Mouse (Mus musculus) kidney, adult 8-10 months (tissue): ENCODE results near the gene Syt2.
A peak's percentile ranks its signal among the peaks of the same experiment; 100 is the strongest.

Experiments
- DNase-seq, 2 experiments: peaks; one replicate each; pipeline ENCODE4 v3.0.0; 2022

Gene Syt2

GRCm38 (mm10) chr1:134646261-134646962 is at the start of gene Syt2:
Gene Syt2, plus strand, starts transcription at chr1:134646677.
- DNase-seq, result peak in 1 of 2 experiments; percentile 11

DNA sequence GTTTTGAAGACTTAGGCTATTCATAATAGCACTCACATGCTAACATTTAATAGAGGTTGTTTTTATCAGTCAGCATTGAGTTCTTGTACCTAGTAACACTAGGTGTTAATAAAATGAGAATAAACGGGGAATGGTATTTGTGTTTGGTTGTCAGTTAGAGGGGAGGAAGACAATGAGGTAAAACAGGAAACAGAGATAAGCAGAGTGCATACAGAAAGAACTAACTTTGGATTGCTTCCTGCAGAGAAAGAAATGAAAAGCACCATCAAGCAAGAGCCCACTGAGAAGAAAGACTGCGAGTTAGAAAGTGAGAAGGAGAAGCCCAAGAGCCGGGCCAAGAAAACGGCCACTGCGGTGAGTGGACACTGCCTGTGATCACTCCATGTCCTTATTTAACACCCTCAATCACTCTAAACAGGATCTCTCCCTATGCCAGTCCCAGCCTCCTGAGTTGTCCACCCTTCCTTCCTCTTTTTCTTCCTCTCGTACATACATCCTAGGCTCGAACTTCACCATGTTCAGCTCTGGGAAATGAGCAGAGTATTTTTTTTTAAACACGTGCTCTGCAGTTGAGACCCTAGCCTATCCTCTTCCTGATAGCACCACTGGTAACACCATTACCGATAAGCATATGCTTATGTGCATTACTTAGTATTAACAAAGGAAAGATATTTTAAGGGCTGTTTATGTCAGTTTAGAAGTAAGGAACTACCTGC is 49.0 kb upstream of the Syt2 start:
- no peak for DNase-seq

GRCm38 (mm10) chr1:134604086-134604485 is 42.4 kb upstream of the Syt2 start:
- no peak for DNase-seq

- DNase-seq, result no peak
Measured at GRCm38 (mm10) chr1:134605670-134606069, 40.8 kb upstream of the Syt2 start.

GRCm38 (mm10) chr1:134606381-134606780 is 40.1 kb upstream of the Syt2 start:
- DNase-seq, result no peak

DNA sequence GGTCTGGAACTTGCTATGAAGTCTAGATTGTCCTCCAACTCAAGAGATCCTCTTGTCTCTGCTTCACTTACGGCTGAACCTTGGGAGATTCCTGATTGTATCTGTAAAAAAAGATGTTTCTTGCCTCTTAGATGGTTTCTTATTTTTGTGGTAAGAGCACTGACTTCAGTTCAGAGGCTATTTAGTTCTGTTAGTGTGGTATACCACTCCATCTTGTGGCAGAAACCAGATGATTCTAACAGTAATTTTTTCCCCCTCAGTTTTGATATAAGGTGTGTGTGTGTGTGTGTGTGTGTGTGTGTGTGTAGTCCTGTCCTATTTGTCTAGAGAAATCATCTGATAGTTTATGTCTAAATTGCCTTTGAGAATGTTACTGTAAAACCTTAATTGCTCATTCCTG is 39.2 kb upstream of the Syt2 start:
- DNase-seq, result no peak

DNA sequence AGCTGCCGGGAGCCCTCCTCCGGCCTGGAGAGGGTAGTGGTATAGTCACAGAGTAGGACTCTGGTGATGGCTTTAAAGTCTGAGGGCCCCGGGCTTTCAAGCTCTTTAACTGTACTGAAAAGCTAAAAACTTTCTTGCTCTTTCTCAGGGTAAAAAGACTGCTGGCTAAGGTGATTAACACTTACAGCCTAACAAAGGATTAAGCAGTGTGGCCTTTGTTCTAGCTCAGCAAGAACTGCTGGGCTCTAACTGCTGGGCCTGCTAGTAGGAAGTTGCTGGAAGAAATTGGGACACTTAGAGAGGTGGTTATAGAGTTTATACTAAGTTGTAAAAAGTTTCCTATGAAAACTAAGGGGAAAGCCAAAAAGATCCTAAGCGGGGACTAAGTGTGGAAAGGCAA is 37.3 kb upstream of the Syt2 start:
- no peak for DNase-seq

DNA sequence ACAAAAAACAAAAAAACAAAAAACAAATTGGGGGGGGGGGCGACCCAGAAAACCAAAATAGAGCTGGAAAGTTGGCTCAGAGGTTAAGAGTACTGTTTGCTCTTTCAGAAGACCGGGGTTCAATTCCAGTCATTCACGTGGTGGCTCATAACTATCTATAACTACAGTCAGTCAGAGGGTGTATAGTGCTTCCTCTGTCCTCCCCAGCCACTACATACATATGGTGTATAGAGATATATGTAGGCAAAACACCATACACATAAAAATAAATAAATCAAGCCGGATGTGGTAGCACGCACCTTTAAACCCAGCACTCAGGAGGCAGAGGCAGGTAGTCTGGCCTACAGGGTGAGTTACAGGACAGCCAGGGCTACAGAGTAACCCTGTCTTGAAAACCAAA is 31.9 kb upstream of the Syt2 start:
- DNase-seq, result no peak

- DNase-seq, result no peak
Measured at GRCm38 (mm10) chr1:134614988-134615387, 31.5 kb upstream of the Syt2 start.

DNA sequence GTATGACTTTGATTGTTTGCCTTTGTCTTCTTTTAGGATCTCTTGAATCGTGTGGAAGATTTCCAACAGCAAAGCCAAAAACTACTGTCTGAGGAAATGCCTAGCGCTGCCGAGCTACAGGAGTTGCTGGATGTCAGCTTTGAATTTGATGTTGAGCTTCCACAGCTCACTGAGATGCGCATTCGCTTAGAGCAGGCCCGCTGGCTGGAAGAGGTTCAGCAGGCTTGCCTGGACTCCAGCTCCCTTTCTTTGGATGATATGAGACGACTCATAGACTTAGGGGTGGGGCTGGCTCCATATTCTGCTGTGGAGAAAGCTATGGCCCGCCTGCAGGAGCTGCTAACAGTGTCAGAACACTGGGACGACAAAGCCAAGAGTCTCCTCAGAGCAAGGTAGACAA is 28.8 kb upstream of the Syt2 start:
- no peak for DNase-seq

DNA sequence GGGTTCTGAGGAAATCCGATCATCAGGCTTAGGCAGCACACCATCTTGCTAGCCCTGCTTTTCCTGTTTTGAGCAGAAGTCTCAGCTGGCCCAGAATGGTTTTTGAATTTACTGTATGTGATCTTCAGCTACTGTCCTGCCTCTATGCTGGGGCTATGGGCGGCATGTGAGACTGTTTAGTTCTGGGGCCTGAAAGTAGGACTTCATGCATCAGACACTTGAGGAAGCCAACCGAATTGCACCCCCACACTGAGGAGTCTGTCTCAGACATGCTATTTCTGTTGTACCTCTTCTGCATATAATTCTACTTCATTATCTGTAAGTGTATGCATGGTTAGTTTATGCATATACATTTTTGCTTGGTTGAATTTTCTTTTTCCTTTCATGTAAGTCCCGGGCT is 21.2 kb upstream of the Syt2 start:
- DNase-seq, result no peak

- no peak for DNase-seq
Measured at GRCm38 (mm10) chr1:134629455-134629854, 17.0 kb upstream of the Syt2 start.

GRCm38 (mm10) chr1:134634296-134634695 is 12.2 kb upstream of the Syt2 start:
- no peak for DNase-seq

DNA sequence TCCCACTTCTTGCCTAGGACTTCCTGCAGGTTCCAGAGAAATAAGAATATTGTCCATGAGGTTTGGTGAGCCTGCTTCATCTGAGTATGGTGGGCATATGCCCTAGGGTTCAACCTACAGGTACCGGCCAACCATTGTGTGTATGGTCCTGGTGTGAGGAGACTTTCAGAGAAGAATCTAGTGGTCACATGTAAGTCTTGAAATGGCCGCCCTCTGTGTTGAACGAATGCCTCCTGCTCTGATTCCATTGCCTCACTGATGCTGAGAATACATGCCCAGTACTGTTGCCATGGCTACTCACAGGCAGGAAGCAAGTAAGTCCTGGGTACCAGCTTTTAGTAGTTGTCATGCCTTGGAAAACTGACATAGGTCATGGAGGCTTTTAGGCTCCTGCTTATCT is 10.2 kb upstream of the Syt2 start:
- no peak for DNase-seq

- peak in 1 of 2 experiments; percentile 40 for DNase-seq
Measured at GRCm38 (mm10) chr1:134636684-134637083, 9.8 kb upstream of the Syt2 start.

DNA sequence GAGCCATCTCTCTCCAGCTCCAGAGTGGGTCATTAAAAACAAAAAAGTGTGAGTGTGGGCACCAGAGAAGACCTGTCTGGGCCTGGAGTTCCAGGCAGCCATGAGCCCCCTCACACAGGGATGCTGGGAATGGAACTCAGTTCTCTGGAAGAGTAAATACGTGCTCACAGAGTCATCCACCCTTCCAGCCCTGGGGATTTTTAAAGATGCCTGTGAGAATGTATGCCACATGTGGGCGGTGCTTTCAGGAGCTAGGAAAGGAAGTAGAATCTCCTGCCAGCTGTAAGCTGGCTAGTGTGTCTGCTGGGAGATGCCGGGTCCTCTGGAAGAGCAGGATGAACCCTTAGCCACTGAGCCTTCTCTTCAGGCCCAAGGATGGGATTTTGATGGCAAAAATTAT is 8.4 kb upstream of the Syt2 start:
- no peak for DNase-seq

GRCm38 (mm10) chr1:134638522-134638921 is 8.0 kb upstream of the Syt2 start:
- DNase-seq, result peak; percentile 29 to 44

DNA sequence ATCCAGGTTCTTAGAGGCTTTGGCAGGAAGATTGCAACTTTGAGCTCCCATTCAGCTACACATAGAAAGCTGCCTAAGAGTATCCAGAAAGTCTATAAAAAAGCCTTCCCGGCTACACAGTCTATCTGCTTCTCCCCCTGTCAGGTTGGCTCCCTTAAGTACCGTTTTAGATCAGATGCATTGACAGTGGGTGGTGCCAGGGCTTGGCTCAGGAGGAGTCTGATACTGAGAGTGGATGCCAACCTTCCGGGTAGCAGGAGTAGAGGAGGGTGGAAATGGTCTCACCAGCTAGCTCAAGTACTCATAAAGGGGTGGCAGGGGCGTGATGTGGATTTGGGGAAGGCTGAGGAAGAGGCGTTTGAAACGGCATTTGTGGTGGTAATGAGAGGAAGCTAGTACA is 7.0 kb upstream of the Syt2 start:
- no peak for DNase-seq

GRCm38 (mm10) chr1:134641507-134641906 is 5.0 kb upstream of the Syt2 start:
- DNase-seq, result peak in 1 of 2 experiments; percentile 19

DNA sequence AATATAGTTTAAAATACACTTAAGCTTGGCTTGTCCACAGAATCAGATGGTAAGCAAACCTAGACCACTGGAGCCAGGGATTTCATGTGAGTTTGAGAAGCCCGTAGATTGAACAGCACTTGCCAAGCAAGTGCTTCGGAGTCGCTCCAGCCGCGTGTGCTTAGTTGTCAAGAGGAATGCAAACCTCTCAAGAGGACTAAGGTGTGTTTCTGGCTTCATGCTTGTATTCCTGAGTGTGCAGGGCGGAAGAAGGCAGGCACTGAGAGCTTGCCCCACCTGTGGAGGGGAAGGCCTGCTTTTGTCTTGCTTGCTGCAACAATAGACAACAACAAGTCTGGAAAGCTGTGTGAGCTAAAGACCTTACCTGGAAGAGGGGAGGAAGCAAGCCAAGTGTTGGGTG is 2.8 kb upstream of the Syt2 start:
- no peak for DNase-seq

DNA sequence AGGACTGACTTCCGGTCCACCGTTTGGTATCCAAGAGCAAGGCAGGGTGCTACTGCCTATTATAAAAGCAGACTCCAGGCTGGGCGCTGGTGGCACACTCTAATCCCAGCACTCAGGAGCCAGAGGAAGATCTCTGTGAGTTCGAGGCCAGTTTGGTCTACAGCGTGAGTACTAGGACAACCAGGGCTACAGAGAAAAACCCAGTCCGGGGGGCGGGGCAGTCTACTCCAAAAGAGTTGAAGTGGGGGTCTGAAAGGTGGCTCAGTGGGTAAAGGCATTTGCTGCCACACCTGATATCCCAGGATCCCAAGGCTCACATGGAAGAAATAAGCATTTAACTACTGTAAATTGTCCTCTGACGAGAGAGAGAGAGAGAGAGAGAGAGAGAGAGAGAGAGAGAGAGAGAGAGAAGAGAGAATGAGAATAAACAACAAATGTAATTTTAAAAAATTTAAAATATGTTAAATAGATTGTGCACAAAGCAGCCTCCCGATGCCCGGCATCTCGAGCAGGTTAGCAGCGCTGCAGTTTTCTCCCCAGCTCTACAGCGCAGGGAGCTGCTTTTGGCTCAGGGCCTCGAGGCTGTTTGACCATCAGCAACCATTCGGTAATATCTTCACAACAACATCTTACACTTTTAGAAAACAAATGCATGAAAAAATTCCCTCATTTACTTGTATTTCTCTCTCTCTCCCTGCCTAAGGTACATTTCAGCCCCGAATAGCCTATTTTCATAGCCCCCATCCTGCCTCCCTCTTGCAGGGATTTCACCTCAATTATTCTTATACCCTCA is 873 bp upstream of the Syt2 start:
- no peak for DNase-seq

DNA sequence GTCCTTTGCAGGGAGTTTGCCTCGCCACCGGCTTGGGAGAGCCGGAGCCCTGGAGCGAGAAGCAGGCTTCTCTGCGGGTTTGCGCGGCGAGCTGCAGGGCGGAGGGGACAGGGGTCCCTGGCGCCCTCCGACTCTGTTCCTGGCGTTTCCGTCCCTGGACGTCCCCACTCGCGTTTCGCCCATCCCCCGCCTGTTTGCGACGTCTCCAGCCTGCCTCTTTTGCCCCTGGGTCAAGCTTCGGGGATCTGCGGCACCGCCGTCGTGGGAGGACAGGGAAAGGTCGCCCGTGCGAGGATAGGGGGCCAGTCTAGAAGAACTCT is 446 bp downstream of the Syt2 start:
- DNase-seq, result no peak

- DNase-seq, result no peak
Measured at GRCm38 (mm10) chr1:134647591-134647990, 1.1 kb downstream of the Syt2 start.

GRCm38 (mm10) chr1:134650816-134651215 is 4.3 kb downstream of the Syt2 start:
- peak in 1 of 2 experiments; percentile 8 for DNase-seq
